Mouse (Mus musculus) heart, embryonic 12.5 days (tissue): Measurements from ENCODE around the gene Zfp91. TPM values are rescaled to one million over a fixed set of nuclear protein-coding genes. Genes with fewer than 3 reads are reported as not detected.
"Not testable (repeated sequence)": the region's sequence is repeated elsewhere in the genome, so short reads cannot be mapped to it uniquely, and the experiment has no call there.

ENCODE experiments used
- ATAC-seq: fragments of 200-750 bp; cut with Nextera tagmentation; 2 replicates; pipeline ENCODE4 v1.8.0; 2017; ENCODE audit warnings: moderate TSS enrichment, moderate library complexity; ENCODE audit not compliant: insufficient number of reproducible peaks, low FRiP score
- H3K27ac ChIP-seq: fragments of 300-500 bp; sonication (generic); 2 replicates; pipeline ENCODE4 v1.5.1; 2016; ENCODE audit warnings: mild to moderate bottlenecking, moderate library complexity; ENCODE audit not compliant: poor library complexity, severe bottlenecking
- H3K27me3 ChIP-seq: fragments of 300-500 bp; sonication (generic); replicated peaks from 2 replicates; pipeline ENCODE4 v1.6.1; 2016; ENCODE audit warnings: mild to moderate bottlenecking, moderate library complexity
- H3K36me3 ChIP-seq: fragments of 300-500 bp; sonication (generic); 2 replicates; pipeline ENCODE4 v1.6.1; 2016; ENCODE audit warnings: mild to moderate bottlenecking, moderate library complexity
- H3K4me1 ChIP-seq: fragments of 300-500 bp; sonication (generic); replicated peaks from 2 replicates; pipeline ENCODE4 v1.6.1; 2016; ENCODE audit warnings: mild to moderate bottlenecking
- H3K4me2 ChIP-seq: fragments of 300-500 bp; sonication (generic); 2 replicates; pipeline ENCODE4 v1.6.1; 2016; ENCODE audit warnings: mild to moderate bottlenecking, moderate library complexity
- H3K4me3 ChIP-seq: fragments of 300-500 bp; sonication (generic); 2 replicates; pipeline ENCODE4 v1.5.1; 2016; ENCODE audit warnings: mild to moderate bottlenecking
- H3K9ac ChIP-seq: fragments of 300-500 bp; sonication (generic); 2 replicates; pipeline ENCODE4 v1.6.1; 2016; ENCODE audit warnings: mild to moderate bottlenecking, moderate library complexity
- H3K9me3 ChIP-seq: fragments of 300-500 bp; sonication (generic); replicated peaks from 2 replicates; pipeline ENCODE4 v1.6.1; 2016; ENCODE audit warnings: mild to moderate bottlenecking, moderate library complexity
- WGBS: fragments of 180-500 bp; shearing (Covaris S2); methylation state at CpG from one replicate; pipeline ENCODE4 v1.1.7; 2016; 5-methylcytosine and 5-hydroxymethylcytosine counted together
- polyA plus RNA-seq: library from polyadenylated mRNA; unstranded; fragments of >200 nt; fragmentation: Nextera tagmentation; extraction: Ambion mirVana; gene quantifications from 2 replicates; pipeline ENCODE4 v1.2.1, GENCODE M21; 2016

Zfp91 gene
- polyA plus RNA-seq, 1 experiment from 2014 or later = 14.8 TPM

DNA sequence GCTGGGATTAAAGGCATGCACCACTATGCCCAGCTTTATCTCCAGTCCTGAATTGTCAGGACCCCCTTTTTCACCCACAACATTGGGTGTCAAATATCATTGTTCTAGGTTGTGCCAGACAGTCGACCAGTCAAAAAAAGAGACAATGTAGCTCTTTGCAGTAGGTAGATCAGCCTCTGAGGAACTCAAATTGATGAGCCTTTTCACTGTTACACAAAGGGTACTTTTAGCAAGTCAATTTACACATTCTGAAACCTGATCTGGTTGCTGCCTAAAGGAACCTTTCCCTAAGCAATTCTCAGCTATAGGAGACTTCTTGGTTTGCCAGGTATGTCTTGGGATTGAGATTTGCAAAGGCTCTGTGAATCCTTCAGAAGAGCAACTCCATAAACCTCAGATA, 64.9 kb downstream of the Zfp91 start:
- H3K4me3 ChIP-seq = no peak overlapping the region
- no peak overlapping the region for H3K9ac ChIP-seq
- no peaks in the 10 kb centered on the region for H3K27me3 ChIP-seq
- H3K4me1 ChIP-seq = no peaks in the 10 kb centered on the region
- no peak overlapping the region for H3K27ac ChIP-seq
- H3K36me3 ChIP-seq = no peaks in the 10 kb centered on the region
- no peak for ATAC-seq
- 53% methylated on average over 1 of the region's 1 CpGs for WGBS
- no peak overlapping the region for H3K4me2 ChIP-seq
- H3K9me3 ChIP-seq = no peaks in the 10 kb centered on the region

DNA sequence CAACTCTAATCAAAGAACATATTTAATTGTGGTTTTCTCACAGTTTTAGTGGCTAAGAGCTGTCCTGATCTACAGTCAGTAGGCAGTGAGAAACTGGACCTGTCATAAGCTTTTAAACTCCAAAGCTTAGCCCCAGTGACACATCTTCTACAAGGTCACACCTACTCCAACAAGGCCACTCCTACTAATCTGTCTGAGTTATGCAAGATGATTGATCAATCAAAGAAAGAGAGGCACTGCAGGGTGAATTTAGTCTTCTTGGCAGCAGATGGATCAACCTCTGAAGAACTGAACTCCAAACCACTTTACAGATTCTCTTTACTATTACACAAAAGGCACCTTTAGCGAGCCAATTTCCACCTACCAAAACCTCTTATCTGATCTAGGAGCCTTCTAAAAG, 70.1 kb downstream of the Zfp91 start:
- WGBS = 70% methylated on average over 1 of the region's 1 CpGs
- ATAC-seq = no peak
- Histone ChIP-seq H3K27ac (no peak overlapping the region), H3K9ac (no peak overlapping the region), H3K4me3 (no peak overlapping the region), H3K4me1 (no peaks in the 10 kb centered on the region), H3K27me3 (no peaks in the 10 kb centered on the region), H3K9me3 (no peaks in the 10 kb centered on the region), H3K36me3 (no peaks in the 10 kb centered on the region), H3K4me2 (no peak overlapping the region)

DNA sequence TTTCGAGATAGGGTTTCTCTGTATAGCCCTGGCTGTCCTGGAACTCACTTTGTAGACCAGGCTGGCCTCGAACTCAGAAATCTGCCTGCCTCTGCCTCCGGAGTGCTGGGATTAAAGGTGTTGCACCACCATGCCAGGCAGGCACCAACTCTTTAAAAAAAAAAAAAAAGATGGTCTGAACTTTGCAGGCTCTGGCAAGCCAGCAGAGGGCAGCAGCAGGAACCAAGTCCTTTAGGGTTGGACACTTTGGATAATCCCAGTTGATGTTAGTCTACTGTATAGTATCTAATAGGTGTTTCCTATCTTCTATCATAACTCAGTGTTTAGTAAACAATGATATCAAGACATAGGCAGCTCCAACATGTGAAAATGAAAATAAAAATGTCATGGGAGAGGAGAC, 73.6 kb downstream of the Zfp91 start:
- no peak for ATAC-seq
- WGBS = 54% methylated on average over 2 of the region's 3 CpGs
- Histone ChIP-seq H3K4me3 (no peak overlapping the region), H3K27ac (no peak overlapping the region), H3K27me3 (no peaks in the 10 kb centered on the region), H3K36me3 (no peaks in the 10 kb centered on the region), H3K9me3 (no peaks in the 10 kb centered on the region), H3K4me1 (no peaks in the 10 kb centered on the region), H3K9ac (no peak overlapping the region), H3K4me2 (no peak overlapping the region)

DNA sequence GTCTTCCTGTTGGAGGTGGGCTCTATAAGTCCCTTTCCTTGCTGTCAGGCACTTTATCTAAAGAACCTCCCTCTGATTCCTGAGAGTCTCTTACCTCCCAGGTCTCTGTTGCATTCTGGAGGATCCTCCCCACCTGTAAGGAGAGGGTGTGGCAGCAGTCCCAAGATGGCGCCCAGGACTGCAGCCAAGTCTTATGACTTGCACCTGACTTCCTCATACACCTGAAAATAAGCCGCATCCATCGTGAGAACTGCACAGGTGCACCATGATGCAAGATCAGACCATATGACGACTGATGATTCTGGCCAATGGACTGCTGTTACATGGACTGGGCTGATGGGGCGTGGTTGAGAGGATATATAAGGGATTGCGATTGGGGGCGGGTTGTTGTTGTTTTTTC, 74.3 kb downstream of the Zfp91 start:
- H3K4me1 ChIP-seq, H3K4me2 ChIP-seq, H3K9me3 ChIP-seq, ATAC-seq, H3K36me3 ChIP-seq, H3K9ac ChIP-seq, H3K27ac ChIP-seq, H3K27me3 ChIP-seq, H3K4me3 ChIP-seq: not testable (repeated sequence)
- 80% methylated on average over 7 of the region's 7 CpGs for WGBS

DNA sequence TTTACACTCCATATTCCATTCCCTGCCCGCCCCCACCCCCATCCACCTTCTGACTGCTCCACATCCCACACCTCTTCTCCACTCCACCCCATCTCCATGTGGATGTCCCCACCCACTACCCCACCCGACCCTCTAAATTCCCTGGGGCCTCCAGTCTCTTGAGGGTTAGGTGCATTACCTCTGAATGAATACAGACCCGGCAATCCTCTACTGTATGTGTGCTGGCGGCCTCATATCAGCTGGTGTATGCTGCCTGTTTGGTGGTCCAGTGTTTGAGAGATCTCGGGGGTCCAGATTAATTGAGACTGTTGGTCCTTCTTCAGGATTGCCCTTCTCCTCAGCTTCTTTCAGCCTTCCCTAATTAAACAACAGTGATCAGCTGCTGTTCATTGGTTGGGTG, 75.0 kb downstream of the Zfp91 start:
- not testable (repeated sequence) for H3K27ac ChIP-seq, ATAC-seq, H3K9ac ChIP-seq, H3K36me3 ChIP-seq, H3K4me3 ChIP-seq, H3K4me2 ChIP-seq, H3K4me1 ChIP-seq, H3K27me3 ChIP-seq, H3K9me3 ChIP-seq
- WGBS = 78% methylated on average over 5 of the region's 5 CpGs

DNA sequence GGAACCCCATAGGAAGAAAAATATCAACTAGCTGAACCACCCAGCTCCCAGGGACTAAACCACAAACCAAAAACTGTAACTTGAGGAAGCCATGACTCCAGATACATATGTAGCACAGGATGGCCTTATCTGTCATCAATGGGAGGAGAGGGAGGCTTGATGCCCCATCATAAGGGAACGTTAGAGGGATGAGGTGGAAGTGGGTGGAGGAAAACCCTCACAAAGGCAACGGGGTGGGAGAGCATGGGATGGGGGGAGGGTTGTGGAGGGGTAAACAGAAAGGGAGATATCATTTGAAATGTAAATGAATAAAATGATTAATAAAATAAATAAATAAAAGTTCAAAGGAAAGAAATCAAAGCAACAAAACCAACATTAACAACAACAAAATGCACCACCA, 75.5 kb downstream of the Zfp91 start:
- Histone ChIP-seq H3K36me3 (no peaks in the 10 kb centered on the region), H3K27me3 (no peaks in the 10 kb centered on the region), H3K9ac (no peak overlapping the region), H3K27ac (no peak overlapping the region), H3K9me3 (no peaks in the 10 kb centered on the region), H3K4me2 (no peak overlapping the region), H3K4me1 (no peaks in the 10 kb centered on the region), H3K4me3 (no peak overlapping the region)
- ATAC-seq = no peak
- WGBS = 60% methylated on average over 2 of the region's 2 CpGs

DNA sequence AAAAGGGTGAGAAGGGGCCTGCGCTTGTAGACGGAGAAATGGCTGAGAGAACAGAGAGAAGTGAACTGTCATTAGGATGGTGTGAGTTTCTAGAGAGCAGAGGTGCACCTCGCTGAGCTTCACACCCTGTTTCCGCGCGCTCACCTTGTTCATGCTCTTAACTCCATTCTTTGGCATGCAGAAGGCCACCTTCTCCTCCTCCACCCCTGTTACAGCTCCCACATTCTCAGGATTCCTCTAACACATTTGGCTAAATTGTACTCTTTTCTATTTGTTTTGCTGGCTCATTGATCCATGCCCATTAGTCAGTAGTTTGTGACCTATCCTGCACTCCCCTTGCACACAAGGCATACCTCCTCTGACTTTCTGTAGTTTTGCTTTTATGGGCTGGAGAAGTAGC, 76.7 kb downstream of the Zfp91 start:
- Histone ChIP-seq H3K4me2 (no peak overlapping the region), H3K9me3 (no peaks in the 10 kb centered on the region), H3K4me3 (no peak overlapping the region), H3K4me1 (no peaks in the 10 kb centered on the region), H3K27ac (no peak overlapping the region), H3K9ac (no peak overlapping the region), H3K36me3 (no peaks in the 10 kb centered on the region), H3K27me3 (no peaks in the 10 kb centered on the region)
- 73% methylated on average over 6 of the region's 6 CpGs for WGBS
- ATAC-seq = no peak

Other genes with a start within 250 kb of the Zfp91 start
- gene Gm4952, start 196.2 kb downstream of the Zfp91 start, polyA plus RNA-seq = 0.08 and 0.15 TPM in 2 replicates
- not detected in 2 replicates for gene Glyat, start 162.8 kb downstream of the Zfp91 start, polyA plus RNA-seq
- gene Olfr1442, start 125.7 kb downstream of the Zfp91 start, polyA plus RNA-seq = not detected in 2 replicates
- gene Olfr1443, start 118.0 kb downstream of the Zfp91 start, polyA plus RNA-seq = not detected in 2 replicates
- not detected in 2 replicates for gene Keg1, start 100.3 kb downstream of the Zfp91 start, polyA plus RNA-seq
- 0.69 and 1.2 TPM in 2 replicates for gene Cntf, start 30.5 kb downstream of the Zfp91 start, polyA plus RNA-seq
- gene Lpxn, start 67 bp upstream of the Zfp91 start, polyA plus RNA-seq = 0.54 and 0.75 TPM in 2 replicates
- not detected in 2 replicates for gene Gm5244, start 50.6 kb upstream of the Zfp91 start, polyA plus RNA-seq
- gene Olfr1444, start 61.2 kb upstream of the Zfp91 start, polyA plus RNA-seq = not detected in 2 replicates
- gene Olfr1445, start 87.7 kb upstream of the Zfp91 start, polyA plus RNA-seq = not detected in 2 replicates
- gene Olfr1446, start 97.4 kb upstream of the Zfp91 start, polyA plus RNA-seq = not detected in 2 replicates
- gene Olfr1447, start 107.6 kb upstream of the Zfp91 start, polyA plus RNA-seq = not detected in 2 replicates
- gene Olfr1448, start 128.3 kb upstream of the Zfp91 start, polyA plus RNA-seq = not detected in 2 replicates
- gene Olfr1449, start 134.7 kb upstream of the Zfp91 start, polyA plus RNA-seq = not detected in 2 replicates
- gene Olfr1450, start 154.1 kb upstream of the Zfp91 start, polyA plus RNA-seq = not detected in 2 replicates
- not detected in 2 replicates for gene Olfr1451, start 198.9 kb upstream of the Zfp91 start, polyA plus RNA-seq
- not detected in 2 replicates for gene Olfr1453, start 232.2 kb upstream of the Zfp91 start, polyA plus RNA-seq